Mouse (Mus musculus) midbrain, embryonic 12.5 days (tissue): Measurements from ENCODE around the gene Erich6. TPM values are rescaled to one million over a fixed set of nuclear protein-coding genes. Genes with fewer than 3 reads are reported as not detected.
A peak's percentile ranks its signal among the peaks of the same experiment; 100 is the strongest.

Experiments
- ATAC-seq: fragments of 200-750 bp; cut with Nextera tagmentation; 2 replicates; pipeline ENCODE4 v1.8.0; 2017; ENCODE audit warnings: low read depth, moderate TSS enrichment, moderate library complexity; ENCODE audit not compliant: low FRiP score
- H3K27ac ChIP-seq: fragments of 300-500 bp; sonication (generic); replicated peaks from 2 replicates; pipeline ENCODE4 v1.5.1; 2016; ENCODE audit warnings: mild to moderate bottlenecking
- H3K27me3 ChIP-seq: fragments of 300-500 bp; sonication (generic); 2 replicates; pipeline ENCODE4 v1.6.1; 2016; ENCODE audit warnings: mild to moderate bottlenecking
- H3K36me3 ChIP-seq: fragments of 300-500 bp; sonication (generic); 2 replicates; pipeline ENCODE4 v1.6.1; 2016
- H3K4me1 ChIP-seq: fragments of 300-500 bp; sonication (generic); 2 replicates; pipeline ENCODE4 v1.6.1; 2016
- H3K4me2 ChIP-seq: fragments of 300-500 bp; sonication (generic); replicated peaks from 2 replicates; pipeline ENCODE4 v1.6.1; 2016; ENCODE audit warnings: mild to moderate bottlenecking, moderate library complexity
- H3K4me3 ChIP-seq: fragments of 300-500 bp; sonication (generic); 2 replicates; pipeline ENCODE4 v1.5.1; 2016; ENCODE audit warnings: mild to moderate bottlenecking
- H3K9ac ChIP-seq: fragments of 300-500 bp; sonication (generic); replicated peaks from 2 replicates; pipeline ENCODE4 v1.6.1; 2016; ENCODE audit warnings: mild to moderate bottlenecking, moderate library complexity
- H3K9me3 ChIP-seq: fragments of 300-500 bp; sonication (generic); 2 replicates; pipeline ENCODE4 v1.6.1; 2016; ENCODE audit warnings: mild to moderate bottlenecking
- WGBS: fragments of 180-500 bp; shearing (Covaris S2); methylation state at CpG from one replicate; pipeline ENCODE4 v1.1.7; 2016; 5-methylcytosine and 5-hydroxymethylcytosine counted together
- polyA plus RNA-seq: library from polyadenylated mRNA; unstranded; fragments of >200 nt; fragmentation: Nextera tagmentation; extraction: Ambion mirVana; gene quantifications from 2 replicates; pipeline ENCODE4 v1.2.1, GENCODE M21; 2016

The Erich6 gene
- polyA plus RNA-seq, 1 experiment from 2014 or later: 0.08 TPM

GRCm38 (mm10) chr3:58577067-58577503, 59.9 kb downstream of the Erich6 start:
- H3K4me2 ChIP-seq: peak overlapping the region; percentile 51
- peaks cover 8% of the 10 kb centered on the region; the same call in 1 of the 2 replicates for H3K4me1 ChIP-seq
- peak overlapping the region; percentile 99 for H3K27ac ChIP-seq
- H3K9me3 ChIP-seq: no peaks in the 10 kb centered on the region
- H3K4me3 ChIP-seq: peak overlapping the region; percentile 96
- ATAC-seq: peak; percentile 67; the same call in 1 of the 2 replicates
- H3K36me3 ChIP-seq: peaks cover 6% of the 10 kb centered on the region
- under 1% methylated on average over 31 of the region's 36 CpGs for WGBS
- H3K9ac ChIP-seq: peak overlapping the region; percentile 99
- no peaks in the 10 kb centered on the region for H3K27me3 ChIP-seq

GRCm38 (mm10) chr3:58576137-58577066, 60.6 kb downstream of the Erich6 start, which contains the start of gene Selenot:
Gene Selenot, plus strand, starts transcription at chr3:58576636.
- Histone ChIP-seq H3K27ac (peak within 1 kb of the TSS; percentile 99), H3K27me3 (no peaks in the 10 kb centered on the region), H3K4me2 (peak within 1 kb of the TSS; percentile 51), H3K9ac (peak within 1 kb of the TSS; percentile 99), H3K36me3 (peaks cover 6% of the 10 kb centered on the region), H3K9me3 (no peaks in the 10 kb centered on the region), H3K4me3 (peak within 1 kb of the TSS; percentile 96), H3K4me1 (peaks cover 8% of the 10 kb centered on the region; the same call in 1 of the 2 replicates)
- under 1% methylated on average over 59 of the region's 59 CpGs for WGBS
- ATAC-seq: peak; percentile 94

GRCm38 (mm10) chr3:58570821-58571220, 66.2 kb downstream of the Erich6 start:
- H3K36me3 ChIP-seq: no peaks in the 10 kb centered on the region
- H3K4me2 ChIP-seq: no peak overlapping the region
- H3K9ac ChIP-seq: no peak overlapping the region
- ATAC-seq: no peak
- 85% methylated on average over 3 of the region's 3 CpGs for WGBS
- H3K4me3 ChIP-seq: no peak overlapping the region
- no peaks in the 10 kb centered on the region for H3K27me3 ChIP-seq
- H3K27ac ChIP-seq: no peak overlapping the region
- H3K4me1 ChIP-seq: peaks cover 1% of the 10 kb centered on the region; the same call in 1 of the 2 replicates
- H3K9me3 ChIP-seq: no peaks in the 10 kb centered on the region

Other genes starting within 250 kb of the Erich6 start
- gene Tsc22d2, start 222.5 kb downstream of the Erich6 start, polyA plus RNA-seq: 15.1 and 16.9 TPM in 2 replicates
- 51.5 and 51.6 TPM in 2 replicates for gene Eif2a, start 111.4 kb downstream of the Erich6 start, polyA plus RNA-seq
- gene Serp1, start 111.3 kb downstream of the Erich6 start, polyA plus RNA-seq: 111 and 118 TPM in 2 replicates
- gene Selenot, start 60.6 kb downstream of the Erich6 start, polyA plus RNA-seq: 21.7 and 23.5 TPM in 2 replicates
- 5.8 and 6.7 TPM in 2 replicates for gene Siah2, start 55.2 kb upstream of the Erich6 start, polyA plus RNA-seq
- not detected in 2 replicates for gene Mindy4b-ps, start 185.1 kb upstream of the Erich6 start, polyA plus RNA-seq
- 0.13 and 0.27 TPM in 2 replicates for gene Clrn1, start 248.1 kb upstream of the Erich6 start, polyA plus RNA-seq